Mouse (Mus musculus): ENCODE results near the gene Rftn2.

DNA sequence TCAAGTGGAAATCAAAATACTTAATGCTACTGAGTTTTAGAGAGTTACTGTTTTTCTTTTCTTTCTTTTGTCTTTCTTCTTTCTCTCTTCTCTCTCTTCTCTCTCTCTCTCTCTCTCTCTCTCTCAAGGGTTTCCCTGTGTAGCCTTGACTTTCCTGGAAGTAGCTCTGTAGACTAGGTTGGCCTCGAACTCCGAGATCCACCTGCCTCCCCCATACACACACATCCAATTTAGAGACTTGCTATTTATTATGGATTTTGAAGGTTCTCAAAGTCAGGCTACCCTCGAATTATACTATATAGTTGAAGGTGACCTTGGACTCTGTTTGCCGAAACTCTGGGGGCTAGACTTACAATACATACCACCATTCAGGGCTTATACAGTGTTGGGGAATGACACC lies 94.3 kb downstream of the Rftn2 start:
- no peak for TF ChIP-seq POLR2A (IDR thresholded peaks at IDR 0.05; ENCODE audit: borderline replicate concordance, control insufficient read depth, low read depth, low read length)
- no peak for TF ChIP-seq CTCF (IDR thresholded peaks at IDR 0.05; ENCODE audit: control insufficient read depth, insufficient read depth, low read length)

All from bone marrow, adult 2 months (tissue).